Mouse (Mus musculus): ENCODE measurements around the gene Ifngr1. TPM values are rescaled to one million over a fixed set of nuclear protein-coding genes. Genes with fewer than 3 reads are reported as not detected.

Gene Ifngr1
- 92.8 and 102 TPM in 2 replicates for total RNA-seq (2015; ENCODE audit: low replicate concordance)
- 62.2 and 70.7 TPM in 2 replicates for total RNA-seq (2017; ENCODE audit: low replicate concordance)

DNA sequence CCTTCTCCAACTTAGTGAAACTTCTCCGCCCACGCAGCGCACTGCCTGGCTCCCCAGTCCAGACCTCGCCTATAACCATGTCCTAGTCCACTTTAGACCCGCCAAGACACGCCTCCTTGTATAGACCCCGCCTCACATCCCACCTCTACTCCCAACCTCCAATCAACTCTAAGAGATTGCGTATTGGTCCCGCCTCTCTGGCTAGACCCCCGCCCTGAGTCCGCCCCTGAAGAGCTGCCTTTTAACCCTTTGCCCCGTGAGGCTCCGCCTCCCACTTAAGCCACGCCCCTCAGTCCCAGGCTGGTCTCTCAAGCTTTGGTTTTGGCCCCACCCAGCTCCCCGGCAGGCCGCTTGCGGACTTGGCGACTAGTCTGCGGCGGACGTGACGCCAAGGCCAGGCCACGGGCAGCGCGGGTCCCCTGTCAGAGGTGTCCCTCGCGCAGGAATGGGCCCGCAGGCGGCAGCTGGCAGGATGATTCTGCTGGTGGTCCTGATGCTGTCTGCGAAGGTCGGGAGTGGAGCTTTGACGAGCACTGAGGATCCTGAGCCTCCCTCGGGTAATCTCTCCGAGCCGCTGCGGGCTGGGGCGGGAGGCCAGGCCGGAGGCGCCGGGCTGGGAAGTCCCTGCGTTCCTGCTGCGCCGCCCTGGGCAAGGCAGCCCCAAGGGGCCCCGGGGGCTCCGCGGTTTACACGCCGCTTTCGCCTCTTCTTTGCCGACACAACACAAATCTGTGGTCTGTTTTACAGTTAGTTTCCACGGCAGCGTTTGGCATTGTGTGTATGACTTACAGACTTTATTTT lies at the start of gene Ifngr1:
TSS of gene Ifngr1 (plus strand) at position 309 of the 801 bp plus-strand sequence.
- peak; percentile 95 for ATAC-seq (replicated peaks; ENCODE audit: low FRiP score, poor library complexity, severe bottlenecking)

- no peak for ATAC-seq (replicated peaks; ENCODE audit: low FRiP score, poor library complexity, severe bottlenecking)
These were observed 44.9 kb upstream of the Ifngr1 start for GRCm38 (mm10) chr10:19546825-19547224.

- ATAC-seq (replicated peaks; ENCODE audit: low FRiP score, poor library complexity, severe bottlenecking), result no peak
These were observed 43.7 kb upstream of the Ifngr1 start for GRCm38 (mm10) chr10:19548016-19548415.

- ATAC-seq (replicated peaks; ENCODE audit: low FRiP score, poor library complexity, severe bottlenecking), result no peak
These were observed 43.3 kb upstream of the Ifngr1 start for GRCm38 (mm10) chr10:19548491-19548890.

GRCm38 (mm10) chr10:19551585-19551984 lies 40.2 kb upstream of the Ifngr1 start:
- no peak for ATAC-seq (replicated peaks; ENCODE audit: low FRiP score, poor library complexity, severe bottlenecking)

DNA sequence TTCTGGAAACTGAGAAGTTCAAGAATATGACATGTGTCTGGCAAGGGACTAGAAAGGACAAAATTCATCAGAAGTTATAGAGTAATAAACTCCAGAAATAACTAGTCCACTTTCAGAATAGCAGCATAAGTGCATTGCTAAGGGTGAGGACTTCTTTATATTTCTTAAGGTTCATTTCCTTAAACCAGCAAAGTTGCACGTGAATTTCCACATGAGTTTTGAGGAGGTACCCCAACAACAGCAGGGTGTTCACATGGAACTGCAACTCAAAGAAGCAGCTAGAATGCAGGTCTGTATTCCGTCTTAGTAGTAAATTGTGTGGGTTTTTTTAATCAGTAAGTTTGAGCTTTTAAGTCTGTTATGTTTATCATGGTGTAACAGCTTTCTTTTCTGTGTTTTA lies 37.9 kb upstream of the Ifngr1 start:
- no peak for ATAC-seq (replicated peaks; ENCODE audit: low FRiP score, poor library complexity, severe bottlenecking)

GRCm38 (mm10) chr10:19557696-19558095 lies 34.1 kb upstream of the Ifngr1 start:
- no peak for ATAC-seq (replicated peaks; ENCODE audit: low FRiP score, poor library complexity, severe bottlenecking)

DNA sequence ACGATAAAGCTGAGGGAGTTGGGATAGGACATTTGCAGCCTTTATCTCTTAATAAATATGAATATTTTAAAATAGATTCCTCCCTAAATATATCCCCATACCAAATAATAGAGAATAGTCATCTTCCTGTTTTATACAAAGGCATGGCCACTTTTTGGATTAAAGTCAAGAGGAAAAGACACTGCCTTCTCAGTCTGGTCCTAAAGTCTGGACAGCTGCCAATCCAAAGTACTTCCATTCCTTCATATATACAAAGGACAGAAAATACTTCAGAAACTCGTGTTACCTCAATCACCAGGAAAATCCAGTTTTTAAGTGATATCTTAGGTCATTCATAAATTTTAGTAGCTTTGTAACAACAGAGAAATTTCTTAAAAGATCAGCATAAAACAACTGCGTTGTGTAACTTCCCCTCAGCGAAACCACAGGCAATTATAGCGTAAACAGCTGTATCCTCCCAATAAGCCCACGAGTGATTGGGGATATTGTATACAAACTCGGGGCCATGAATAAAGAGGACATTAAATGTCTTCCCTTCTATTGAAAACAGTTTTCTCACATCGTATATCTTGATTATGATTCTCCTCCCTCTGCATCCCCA lies 32.1 kb upstream of the Ifngr1 start:
- ATAC-seq (replicated peaks; ENCODE audit: low FRiP score, poor library complexity, severe bottlenecking), result no peak

DNA sequence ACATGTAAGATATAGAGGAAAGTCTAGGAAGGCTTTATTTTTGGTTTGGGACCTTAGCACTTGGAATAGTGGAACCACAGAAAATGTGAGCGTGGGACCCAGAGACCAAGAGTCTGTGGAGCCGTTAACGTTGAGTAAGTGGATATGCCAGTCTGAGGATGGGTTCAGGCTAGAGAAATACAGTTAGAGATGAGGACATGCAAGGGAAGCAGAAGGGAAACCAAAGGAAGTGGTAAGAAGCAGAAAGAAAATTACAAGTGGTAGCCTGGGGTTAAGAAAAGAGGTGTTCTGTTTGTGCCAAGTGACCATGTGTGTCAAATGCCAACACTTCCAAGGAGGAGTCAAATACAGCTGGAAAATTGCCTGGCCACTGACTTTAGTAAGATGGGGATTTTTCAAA lies 29.2 kb upstream of the Ifngr1 start:
- ATAC-seq (replicated peaks; ENCODE audit: low FRiP score, poor library complexity, severe bottlenecking), result no peak

DNA sequence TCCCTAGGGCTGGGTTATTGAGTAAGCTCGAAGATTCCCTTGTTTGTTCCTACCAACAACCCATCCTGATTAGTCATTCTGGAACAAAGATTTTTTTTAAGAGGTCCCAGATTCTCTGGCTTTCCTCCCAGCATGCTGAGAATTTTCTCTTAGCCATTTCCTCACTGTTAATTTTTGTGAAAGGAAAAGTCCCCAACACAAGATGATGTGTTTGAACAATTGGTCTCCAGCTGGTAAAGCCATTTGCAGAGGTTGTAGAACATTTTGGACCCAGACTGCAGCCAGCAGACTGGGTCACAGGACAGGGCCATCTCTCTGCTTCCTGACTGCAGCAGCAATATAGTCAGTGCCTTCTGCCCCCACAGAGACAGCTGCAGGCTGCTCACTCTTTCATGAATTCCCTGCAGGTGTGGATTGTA lies 28.3 kb upstream of the Ifngr1 start:
- ATAC-seq (replicated peaks; ENCODE audit: low FRiP score, poor library complexity, severe bottlenecking), result no peak

DNA sequence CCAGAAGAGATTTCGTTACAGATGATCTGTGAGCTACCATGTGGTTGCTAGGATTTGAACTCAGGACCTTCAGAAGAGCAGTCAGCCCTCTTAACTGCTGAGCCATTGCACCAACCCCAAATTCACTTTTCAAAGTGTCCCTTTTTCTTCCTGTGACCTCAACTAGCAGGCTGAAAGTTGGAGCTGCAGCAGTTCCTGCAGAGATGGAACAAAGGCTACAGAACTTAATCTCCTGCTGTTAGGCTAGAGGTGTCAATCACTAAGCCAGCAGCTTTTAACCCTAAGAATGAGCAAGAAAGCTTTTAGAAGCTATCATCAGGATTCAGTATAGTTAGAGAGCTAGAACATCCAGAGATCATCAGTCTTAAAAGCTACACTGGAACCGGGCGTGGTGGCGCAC lies 24.3 kb upstream of the Ifngr1 start:
- ATAC-seq (replicated peaks; ENCODE audit: low FRiP score, poor library complexity, severe bottlenecking), result no peak

- no peak for ATAC-seq (replicated peaks; ENCODE audit: low FRiP score, poor library complexity, severe bottlenecking)
These were observed 21.5 kb upstream of the Ifngr1 start for GRCm38 (mm10) chr10:19570288-19570687.

GRCm38 (mm10) chr10:19570716-19571115 lies 21.0 kb upstream of the Ifngr1 start:
- no peak for ATAC-seq (replicated peaks; ENCODE audit: low FRiP score, poor library complexity, severe bottlenecking)

DNA sequence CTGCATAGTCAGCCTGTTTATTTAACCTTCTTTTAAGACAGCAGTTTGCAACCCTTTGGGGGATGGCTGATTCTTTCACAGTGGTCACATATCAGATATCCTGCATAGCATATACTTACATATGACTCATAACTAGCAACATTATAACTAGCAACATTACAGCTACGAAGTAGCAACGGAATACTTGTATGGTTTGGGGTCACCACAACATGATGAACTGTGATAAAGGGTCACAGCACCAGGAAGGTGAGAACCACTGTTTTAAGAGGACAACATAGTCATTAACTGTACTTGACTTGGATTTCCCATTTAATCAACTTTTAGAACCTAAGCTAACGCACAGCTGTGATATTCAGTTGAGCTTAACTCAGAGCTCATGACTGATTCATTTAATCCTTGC lies 14.2 kb upstream of the Ifngr1 start:
- ATAC-seq (replicated peaks; ENCODE audit: low FRiP score, poor library complexity, severe bottlenecking), result no peak

DNA sequence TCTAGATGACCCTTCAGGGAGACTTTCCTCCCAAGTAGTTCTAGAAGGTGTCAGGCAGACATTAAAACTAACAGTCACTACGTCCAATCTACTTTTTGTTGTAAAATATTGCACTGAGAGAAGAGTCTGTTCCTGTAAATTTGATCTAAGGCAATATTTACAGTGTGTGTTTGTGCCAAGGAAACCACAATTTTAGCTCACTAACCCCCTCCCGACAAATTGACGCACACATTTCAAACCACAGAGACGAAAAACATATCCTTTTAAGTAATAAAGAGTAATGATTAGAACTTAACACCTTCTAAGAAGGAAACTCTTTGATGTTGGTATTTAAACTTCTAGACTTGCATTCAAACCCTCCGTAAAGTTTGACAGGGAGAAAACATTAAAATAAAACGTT lies 13.7 kb upstream of the Ifngr1 start:
- ATAC-seq (replicated peaks; ENCODE audit: low FRiP score, poor library complexity, severe bottlenecking), result no peak

GRCm38 (mm10) chr10:19578409-19578986 lies 13.3 kb upstream of the Ifngr1 start:
- ATAC-seq (replicated peaks; ENCODE audit: low FRiP score, poor library complexity, severe bottlenecking), result no peak

DNA sequence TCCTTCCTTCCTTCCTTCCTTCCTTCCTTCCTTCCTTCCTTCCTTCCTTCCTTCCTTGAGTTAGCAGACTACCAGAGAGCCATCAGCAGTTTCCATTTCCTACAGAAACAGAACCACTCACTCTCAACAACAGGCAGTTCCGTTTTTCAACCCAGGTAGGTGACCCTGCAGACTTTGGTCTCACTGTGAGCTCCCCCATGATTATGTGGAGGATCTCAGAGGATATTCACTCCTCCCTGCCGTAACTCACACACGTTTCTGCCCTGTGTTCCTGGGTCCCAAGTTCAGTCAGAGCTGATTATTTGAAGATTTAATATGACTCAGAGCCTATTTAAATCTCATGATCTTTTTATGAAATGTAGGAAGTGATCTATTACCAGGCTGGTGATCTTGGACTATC lies 11.1 kb upstream of the Ifngr1 start:
- ATAC-seq (replicated peaks; ENCODE audit: low FRiP score, poor library complexity, severe bottlenecking), result no peak

DNA sequence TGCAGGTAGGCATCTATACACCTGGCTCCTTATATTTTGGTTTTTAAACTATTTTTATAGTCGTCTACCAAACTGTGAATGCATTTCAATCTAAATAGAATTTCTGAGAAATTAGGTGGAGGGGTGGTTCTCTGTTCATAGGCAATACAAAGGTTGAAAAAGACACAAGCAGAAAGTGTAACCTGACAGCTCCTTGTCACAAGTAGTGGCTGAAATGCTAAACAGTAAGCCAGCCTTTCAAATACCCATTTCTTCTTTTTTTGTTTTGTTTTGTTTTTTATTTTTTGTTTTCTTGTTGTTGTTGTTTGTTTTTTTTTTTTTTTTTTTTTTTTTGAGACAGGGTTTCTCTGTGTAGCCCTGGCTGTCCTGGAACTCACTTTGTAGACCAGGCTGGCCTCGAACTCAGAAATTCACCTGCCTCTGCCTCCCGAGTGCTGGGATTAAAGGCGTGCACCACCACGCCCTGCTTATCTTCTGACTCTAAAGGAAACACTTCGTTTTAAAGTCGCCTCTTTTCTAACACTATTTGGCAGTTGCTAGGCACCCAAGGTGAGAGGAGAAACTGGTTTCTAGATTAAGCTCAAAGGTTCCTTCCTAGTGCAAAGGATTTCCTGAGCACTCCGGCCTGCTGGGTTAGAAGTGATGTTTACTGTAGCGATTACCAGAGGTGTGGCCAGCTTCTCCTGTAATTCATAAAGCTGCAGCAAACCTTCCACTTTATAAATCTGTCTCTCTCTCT lies 9.7 kb upstream of the Ifngr1 start:
- ATAC-seq (replicated peaks; ENCODE audit: low FRiP score, poor library complexity, severe bottlenecking), result no peak

DNA sequence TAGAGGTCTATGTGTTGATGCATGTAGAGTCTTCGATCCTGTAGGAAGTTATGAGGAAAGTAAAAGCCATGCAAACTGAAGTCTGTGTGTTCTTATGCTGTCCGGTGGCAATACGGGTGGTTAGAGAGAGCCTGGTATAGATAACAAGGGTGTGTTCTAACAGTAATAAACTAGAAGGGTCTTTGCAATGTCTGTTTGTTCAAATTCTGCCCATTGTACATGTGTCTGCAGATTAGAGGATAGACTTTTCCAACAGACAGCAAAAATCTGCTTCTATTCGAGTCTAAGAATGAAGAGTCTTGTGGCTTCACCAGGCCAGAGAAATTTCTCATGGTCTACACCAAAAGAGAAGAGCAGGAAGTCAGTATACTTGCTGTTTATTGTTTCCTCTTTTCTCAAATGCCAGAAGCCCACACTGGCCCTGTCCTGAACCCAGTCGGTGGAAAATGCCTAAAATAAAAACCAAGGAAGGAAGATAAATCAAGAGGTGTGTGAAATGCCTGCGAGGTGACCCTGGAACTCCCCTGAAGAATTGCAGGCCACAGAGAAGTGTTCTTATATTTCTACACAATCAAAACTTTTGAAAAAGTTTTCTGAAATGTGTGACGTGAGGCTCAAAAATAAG lies 8.8 kb upstream of the Ifngr1 start:
- ATAC-seq (replicated peaks; ENCODE audit: low FRiP score, poor library complexity, severe bottlenecking), result no peak

- ATAC-seq (replicated peaks; ENCODE audit: low FRiP score, poor library complexity, severe bottlenecking), result no peak
These were observed 7.7 kb upstream of the Ifngr1 start for GRCm38 (mm10) chr10:19584064-19584463.
